Mouse (Mus musculus) heart, embryonic 11.5 days (tissue): ENCODE data around the gene Lhb. TPM values are rescaled to one million over a fixed set of nuclear protein-coding genes. Genes with fewer than 3 reads are reported as not detected.
A peak's percentile ranks its signal among the peaks of the same experiment; 100 is the strongest.

Source experiments
- ATAC-seq: fragments of 200-750 bp; cut with Nextera tagmentation; replicated peaks from 2 replicates; pipeline ENCODE4 v1.8.0; 2017; ENCODE audit warnings: moderate library complexity; ENCODE audit not compliant: insufficient number of reproducible peaks, low FRiP score, low TSS enrichment
- H3K27ac ChIP-seq: fragments of 300-500 bp; sonication (generic); 2 replicates; pipeline ENCODE4 v1.5.1; 2014; ENCODE audit warnings: mild to moderate bottlenecking, low read depth, low read length
- H3K27me3 ChIP-seq: fragments of 300-500 bp; sonication (generic); 2 replicates; pipeline ENCODE4 v1.6.1; 2014; ENCODE audit warnings: mild to moderate bottlenecking, low read length, mixed read lengths; ENCODE audit not compliant: control insufficient read depth, insufficient read depth
- H3K36me3 ChIP-seq: fragments of 300-500 bp; sonication (generic); 2 replicates; pipeline ENCODE4 v1.6.1; 2014; ENCODE audit warnings: mild to moderate bottlenecking, low read length, moderate library complexity, mixed read lengths; ENCODE audit not compliant: control insufficient read depth, insufficient read depth
- H3K4me1 ChIP-seq: fragments of 300-500 bp; sonication (generic); 2 replicates; pipeline ENCODE4 v1.6.1; 2014; ENCODE audit warnings: low read length; ENCODE audit not compliant: control insufficient read depth, insufficient read depth
- H3K4me2 ChIP-seq: fragments of 300-500 bp; sonication (generic); 2 replicates; pipeline ENCODE4 v1.6.1; 2014; ENCODE audit warnings: mild to moderate bottlenecking, moderate library complexity
- H3K4me3 ChIP-seq: fragments of 300-500 bp; sonication (generic); 2 replicates; pipeline ENCODE4 v1.5.1; 2014; ENCODE audit warnings: low read depth, low read length
- H3K9ac ChIP-seq: fragments of 300-500 bp; sonication (generic); 2 replicates; pipeline ENCODE4 v1.6.1; 2014; ENCODE audit warnings: mild to moderate bottlenecking, low read depth, low read length, moderate library complexity
- H3K9me3 ChIP-seq: fragments of 300-500 bp; sonication (generic); replicated peaks from 2 replicates; pipeline ENCODE4 v1.6.1; 2016; ENCODE audit warnings: low read length; ENCODE audit not compliant: control insufficient read depth
- WGBS: fragments of 180-500 bp; shearing (Covaris S2); extraction: QIAGEN DNeasy Blood & Tissue Kit; methylation state at CpG from one replicate; pipeline ENCODE4 v1.1.7; 2014; ENCODE audit not compliant: insufficient replicate concordance; 5-methylcytosine and 5-hydroxymethylcytosine counted together
- polyA plus RNA-seq: library from polyadenylated mRNA; unstranded; fragments of >200 nt; fragmentation: Nextera tagmentation; extraction: Ambion mirVana; gene quantifications from 2 replicates; pipeline ENCODE4 v1.2.1, GENCODE M21; 2014

The Lhb gene
- polyA plus RNA-seq, 1 experiment from 2014 or later, result 0.33 TPM

- WGBS, result 80% methylated on average over 17 of the region's 17 CpGs
- Histone ChIP-seq H3K9ac (no peak overlapping the region), H3K36me3 (no peaks in the 10 kb centered on the region), H3K4me2 (no peak overlapping the region), H3K27ac (no peak overlapping the region), H3K4me3 (no peak overlapping the region), H3K27me3 (peaks cover 70% of the 10 kb centered on the region), H3K4me1 (peaks cover 23% of the 10 kb centered on the region), H3K9me3 (no peaks in the 10 kb centered on the region)
- ATAC-seq, result no peak
Measured at GRCm38 (mm10) chr7:45408949-45409348, 11.7 kb upstream of the Lhb start.

GRCm38 (mm10) chr7:45409497-45410163, 11.0 kb upstream of the Lhb start:
- no peaks in the 10 kb centered on the region for H3K9me3 ChIP-seq
- H3K27me3 ChIP-seq, result peaks cover 77% of the 10 kb centered on the region
- no peak overlapping the region for H3K4me3 ChIP-seq
- H3K4me1 ChIP-seq, result peaks cover 29% of the 10 kb centered on the region
- no peaks in the 10 kb centered on the region for H3K36me3 ChIP-seq
- H3K27ac ChIP-seq, result no peak overlapping the region
- no peak overlapping the region for H3K4me2 ChIP-seq
- ATAC-seq, result no peak
- WGBS, result 78% methylated on average over 8 of the region's 8 CpGs
- no peak overlapping the region for H3K9ac ChIP-seq

- Histone ChIP-seq H3K9me3 (no peaks in the 10 kb centered on the region), H3K4me1 (peaks cover 26% of the 10 kb centered on the region), H3K27ac (no peak overlapping the region; the same call in 1 of the 2 replicates), H3K27me3 (peaks cover 82% of the 10 kb centered on the region), H3K9ac (no peak overlapping the region), H3K4me3 (no peak overlapping the region), H3K36me3 (no peaks in the 10 kb centered on the region), H3K4me2 (no peak overlapping the region)
- no peak for ATAC-seq
- WGBS, result 59% methylated on average over 2 of the region's 2 CpGs
Measured at GRCm38 (mm10) chr7:45412421-45412820, 8.2 kb upstream of the Lhb start.

GRCm38 (mm10) chr7:45413113-45413863, 7.3 kb upstream of the Lhb start, which contains the start of gene Ntf5:
Gene Ntf5 (plus strand): TSS chr7:45413695.
- peak within 1 kb of the TSS; percentile 55 for H3K4me3 ChIP-seq
- H3K9ac ChIP-seq, result peak within 1 kb of the TSS; percentile 70
- H3K4me2 ChIP-seq, result peak within 1 kb of the TSS; percentile 96
- peak within 1 kb of the TSS; percentile 73 for H3K27ac ChIP-seq
- H3K27me3 ChIP-seq, result peaks cover 82% of the 10 kb centered on the region
- H3K9me3 ChIP-seq, result no peaks in the 10 kb centered on the region
- WGBS, result 2% methylated on average over 40 of the region's 45 CpGs
- H3K36me3 ChIP-seq, result no peaks in the 10 kb centered on the region
- ATAC-seq, result peak; percentile 53
- H3K4me1 ChIP-seq, result peaks cover 30% of the 10 kb centered on the region

- no peaks in the 10 kb centered on the region for H3K9me3 ChIP-seq
- H3K4me3 ChIP-seq, result peak overlapping the region; percentile 55
- H3K27ac ChIP-seq, result peak overlapping the region; percentile 73
- H3K4me2 ChIP-seq, result peak overlapping the region; percentile 96
- peak; percentile 3 for ATAC-seq
- no peaks in the 10 kb centered on the region for H3K36me3 ChIP-seq
- 3% methylated on average over 27 of the region's 27 CpGs for WGBS
- H3K27me3 ChIP-seq, result peaks cover 82% of the 10 kb centered on the region
- peak overlapping the region; percentile 70 for H3K9ac ChIP-seq
- H3K4me1 ChIP-seq, result peaks cover 31% of the 10 kb centered on the region
Measured at GRCm38 (mm10) chr7:45413864-45414739, 6.5 kb upstream of the Lhb start.

- H3K4me3 ChIP-seq, result peak overlapping the region; percentile 55; the same call in 1 of the 2 replicates
Measured at GRCm38 (mm10) chr7:45414740-45415224, 5.8 kb upstream of the Lhb start.

GRCm38 (mm10) chr7:45415636-45416035, 5.0 kb upstream of the Lhb start:
- Histone ChIP-seq H3K36me3 (no peaks in the 10 kb centered on the region), H3K9me3 (no peaks in the 10 kb centered on the region), H3K9ac (0 out of 2 replicates have a peak overlapping the region, but pooled peaks have one; percentile 28), H3K4me1 (peaks cover 37% of the 10 kb centered on the region), H3K27me3 (peaks cover 85% of the 10 kb centered on the region), H3K27ac (no peak overlapping the region), H3K4me2 (peak overlapping the region; percentile 55), H3K4me3 (peak overlapping the region; percentile 24)
- WGBS, result 11% methylated on average over 37 of the region's 37 CpGs
- no peak for ATAC-seq

More at GRCm38 (mm10) chr7:45414740-45415224, 5.8 kb upstream of the Lhb start:
- H3K9me3 ChIP-seq, result no peaks in the 10 kb centered on the region
- H3K9ac ChIP-seq, result no peak overlapping the region
- H3K36me3 ChIP-seq, result no peaks in the 10 kb centered on the region
- no peak for ATAC-seq
- H3K27ac ChIP-seq, result no peak overlapping the region
- peaks cover 84% of the 10 kb centered on the region for H3K27me3 ChIP-seq
- peaks cover 31% of the 10 kb centered on the region for H3K4me1 ChIP-seq
- WGBS, result 32% methylated on average over 12 of the region's 12 CpGs
- no peak overlapping the region for H3K4me2 ChIP-seq

- WGBS, result 12% methylated on average over 13 of the region's 13 CpGs
- Histone ChIP-seq H3K36me3 (peaks cover 19% of the 10 kb centered on the region), H3K4me2 (peak overlapping the region; percentile 22; the same call in 1 of the 2 replicates), H3K27ac (no peak overlapping the region), H3K4me1 (peaks cover 32% of the 10 kb centered on the region), H3K9ac (0 out of 2 replicates have a peak overlapping the region, but pooled peaks have one; percentile 23), H3K4me3 (no peak overlapping the region), H3K9me3 (no peaks in the 10 kb centered on the region), H3K27me3 (peaks cover 81% of the 10 kb centered on the region)
- ATAC-seq, result no peak
Measured at GRCm38 (mm10) chr7:45417962-45418492, 2.6 kb upstream of the Lhb start.
